Mouse (Mus musculus): ENCODE data around the gene Speer4d.
"Not testable (repeated sequence)": the region's sequence is repeated elsewhere in the genome, so short reads cannot be mapped to it uniquely, and the experiment has no call there.

Speer4d gene

DNA sequence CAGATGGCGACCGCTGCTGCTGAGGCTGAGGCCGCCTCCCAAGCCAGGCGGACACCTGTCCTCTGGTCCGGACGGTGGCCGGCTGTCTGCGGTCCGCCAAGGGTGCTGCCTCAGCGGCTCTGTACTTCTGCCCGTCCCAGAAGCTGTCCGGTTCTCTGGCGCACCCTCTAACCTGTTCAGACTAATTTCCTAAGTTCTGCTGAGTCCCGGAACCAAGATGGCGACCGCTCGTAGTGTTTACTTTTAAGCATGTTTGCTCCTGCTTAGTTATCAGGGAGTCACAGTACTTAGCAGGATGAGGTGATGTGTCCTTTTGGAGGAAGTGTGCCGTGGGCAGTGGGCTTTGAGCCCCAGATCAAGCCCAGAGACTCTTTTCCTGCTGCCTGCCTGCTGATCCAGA, 51.9 kb downstream of the Speer4d start:
- DNase-seq (ENCODE audit: low read depth, low spot score): not testable (repeated sequence)
